ENCODE assay signal across 23 mouse cellular contexts in the genomic region with DNA sequence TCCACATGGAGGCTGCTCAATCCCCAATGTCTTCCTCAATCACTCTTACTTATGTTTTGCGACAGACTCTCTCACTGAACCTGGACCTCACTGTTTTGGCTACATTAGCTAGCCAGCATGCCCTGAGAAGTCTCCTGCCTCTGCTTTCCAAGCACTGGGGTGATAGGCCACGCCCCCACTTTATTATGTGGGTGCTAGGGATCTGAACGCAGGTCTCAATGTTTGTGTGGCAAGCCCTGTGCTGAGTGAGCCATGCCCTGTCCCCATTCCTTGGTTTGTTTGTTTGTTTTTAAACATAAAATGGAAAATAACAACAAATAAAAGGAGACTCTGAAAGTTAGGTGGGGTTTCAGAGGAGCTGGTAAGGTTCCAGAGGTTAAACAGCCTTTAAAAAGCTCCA. TPM values are rescaled to one million over a fixed set of nuclear protein-coding genes. Genes with fewer than 3 reads are reported as not detected.
DNase-seq lines count a peak whose midpoint lies in the region; ATAC-seq and TF ChIP-seq lines count a peak whose summit lies in the region.
"Had no signal": no experiment of that assay in that cellular context is flagged by ENCODE, and none has a peak within 500 bp of the region (broad histone marks: within the 10 kb centered on the region; RNA-seq: fewer than 3 reads in every experiment).

No protein-coding gene starts in this region.

- TF ChIP-seq POLR2A in cerebellum, adult 2 months (IDR thresholded peaks at IDR 0.05; ENCODE audit: borderline replicate concordance, insufficient read depth, low read length) = no peak

- DNase-seq in cerebellum, adult 2 months = peak in 1 of 2 experiments; percentile 23
- DNase-seq in cerebellum, adult 11-12 months = no peak
- peak; percentile 56 for DNase-seq in cerebellum, adult 9-11 months
- DNase-seq in cerebellum, postnatal 4 days (ENCODE audit: low spot score in 2 of 2) = no peak
- DNase-seq in heart, adult 11 months = peak; percentile 25
- DNase-seq in hindbrain, embryonic 14.5 days (ENCODE audit: low spot score) = no peak
- DNase-seq: adrenal gland, adult 8-10 months; adrenal gland, postnatal 14 days; adrenal gland, postnatal 36 days; B cell, adult 2 months; forebrain, postnatal 0 days had no signal

- H3K27me3 ChIP-seq in cerebellum, adult 2 months (ENCODE audit: control insufficient read depth, insufficient read depth, low read length) = no peaks in the 10 kb centered on the region
- H3K27me3 ChIP-seq in heart, embryonic 12.5 days (replicated peaks) = no peaks in the 10 kb centered on the region
- no peaks in the 10 kb centered on the region for H3K27me3 ChIP-seq in hindbrain, embryonic 14.5 days (ENCODE audit: control insufficient read depth, insufficient read depth, low read length)
- H3K27me3 ChIP-seq in hindbrain, embryonic 13.5 days = no peaks in the 10 kb centered on the region
- H3K27me3 ChIP-seq: CH12.LX; embryonic facial prominence, embryonic 12.5 days; forebrain, embryonic 13.5 days; forebrain, embryonic 15.5 days; Patski had no signal

- no peak for TF ChIP-seq CTCF in cerebellum, adult 2 months (IDR thresholded peaks at IDR 0.05; ENCODE audit: borderline replicate concordance, insufficient read depth, low read depth, low read length)

- no peak overlapping the region for H3K4me3 ChIP-seq in cerebellum, adult 2 months (replicated peaks; ENCODE audit: insufficient read depth, low read depth, low read length)
- H3K4me3 ChIP-seq in heart, embryonic 12.5 days = no peak overlapping the region
- no peak overlapping the region for H3K4me3 ChIP-seq in hindbrain, embryonic 14.5 days (replicated peaks; ENCODE audit: low read length)
- no peak overlapping the region for H3K4me3 ChIP-seq in hindbrain, embryonic 13.5 days
- H3K4me3 ChIP-seq: embryonic facial prominence, embryonic 10.5 days; embryonic facial prominence, embryonic 12.5 days; forebrain, embryonic 13.5 days; forebrain, embryonic 15.5 days had no signal

- H3K36me3 ChIP-seq in heart, embryonic 12.5 days = no peaks in the 10 kb centered on the region
- H3K36me3 ChIP-seq in hindbrain, embryonic 14.5 days (replicated peaks; ENCODE audit: control insufficient read depth, insufficient read depth) = no peaks in the 10 kb centered on the region
- no peaks in the 10 kb centered on the region for H3K36me3 ChIP-seq in hindbrain, embryonic 13.5 days
- H3K36me3 ChIP-seq: embryonic facial prominence, embryonic 10.5 days; embryonic facial prominence, embryonic 12.5 days; forebrain, embryonic 15.5 days; G1E had no signal

- no peak overlapping the region for H3K9ac ChIP-seq in heart, embryonic 12.5 days
- H3K9ac ChIP-seq in hindbrain, embryonic 14.5 days = no peak overlapping the region
- no peak overlapping the region for H3K9ac ChIP-seq in hindbrain, embryonic 13.5 days
- H3K9ac ChIP-seq: embryonic facial prominence, embryonic 12.5 days; forebrain, embryonic 13.5 days; forebrain, embryonic 15.5 days; forebrain, postnatal 0 days had no signal

- WGBS in cerebellum, adult 2 months = 79% methylated on average over 3 of the region's 3 CpGs
- 86% methylated on average over 3 of the region's 3 CpGs for WGBS in heart, embryonic 12.5 days
- WGBS in hindbrain, embryonic 14.5 days = 98% methylated on average over 3 of the region's 3 CpGs
- 82% methylated on average over 3 of the region's 3 CpGs for WGBS in hindbrain, embryonic 13.5 days

- peaks cover 44% of the 10 kb centered on the region for H3K4me1 ChIP-seq in cerebellum, adult 2 months (ENCODE audit: control insufficient read depth, insufficient read depth, low read length)
- no peaks in the 10 kb centered on the region for H3K4me1 ChIP-seq in heart, embryonic 12.5 days (replicated peaks)
- no peaks in the 10 kb centered on the region for H3K4me1 ChIP-seq in hindbrain, embryonic 14.5 days (replicated peaks; ENCODE audit: control insufficient read depth, insufficient read depth, low read length)
- H3K4me1 ChIP-seq in hindbrain, embryonic 13.5 days (replicated peaks) = 0 out of 2 replicates have a peak, but pooled peaks cover 8% of the 10 kb centered on the region
- H3K4me1 ChIP-seq: embryonic facial prominence, embryonic 12.5 days; forebrain, embryonic 13.5 days; forebrain, embryonic 15.5 days had no signal

- no peak overlapping the region for H3K4me2 ChIP-seq in heart, embryonic 12.5 days
- H3K4me2 ChIP-seq in hindbrain, embryonic 14.5 days (replicated peaks) = no peak overlapping the region
- no peak overlapping the region for H3K4me2 ChIP-seq in hindbrain, embryonic 13.5 days
- H3K4me2 ChIP-seq: embryonic facial prominence, embryonic 12.5 days; forebrain, embryonic 13.5 days; forebrain, embryonic 15.5 days had no signal

- no peak for ATAC-seq in heart, embryonic 12.5 days (ENCODE audit: insufficient number of reproducible peaks, low FRiP score)
- no peak for ATAC-seq in hindbrain, embryonic 14.5 days (ENCODE audit: low FRiP score)
- no peak for ATAC-seq in hindbrain, embryonic 13.5 days (ENCODE audit: low FRiP score)
- ATAC-seq: activated CD4-positive, CD25-positive, alpha-beta regulatory T cell, adult 4 months; CD4-positive, CD25-positive, alpha-beta regulatory T cell, adult 4 months; forebrain, embryonic 13.5 days; forebrain, embryonic 15.5 days; forebrain, postnatal 0 days; Patski had no signal

- H3K9me3 ChIP-seq in heart, embryonic 12.5 days (replicated peaks) = peaks cover 2% of the 10 kb centered on the region; the same call in 1 of the 2 replicates
- H3K9me3 ChIP-seq in hindbrain, embryonic 14.5 days (ENCODE audit: control insufficient read depth, low read length) = no peaks in the 10 kb centered on the region
- H3K9me3 ChIP-seq in hindbrain, embryonic 13.5 days = no peaks in the 10 kb centered on the region
- H3K9me3 ChIP-seq: embryonic facial prominence, embryonic 10.5 days; embryonic facial prominence, embryonic 12.5 days; forebrain, embryonic 13.5 days; forebrain, embryonic 15.5 days; G1E had no signal

- H3K27ac ChIP-seq in cerebellum, adult 2 months (ENCODE audit: insufficient read depth, low read length) = peak overlapping the region; percentile 27
- H3K27ac ChIP-seq in heart, embryonic 12.5 days (ENCODE audit: poor library complexity, severe bottlenecking) = no peak overlapping the region
- 0 out of 2 replicates have a peak overlapping the region, but pooled peaks have one; percentile 9 for H3K27ac ChIP-seq in hindbrain, embryonic 14.5 days
- no peak overlapping the region for H3K27ac ChIP-seq in hindbrain, embryonic 13.5 days
- H3K27ac ChIP-seq: embryonic facial prominence, embryonic 10.5 days; embryonic facial prominence, embryonic 12.5 days; forebrain, embryonic 13.5 days; forebrain, embryonic 15.5 days had no signal

RNA-seq across cellular contexts. Expression of gene Lipc, which starts 7.4 kb away (rescaled TPM):
- polyA plus RNA-seq in cerebellum, adult 2 months (2012; rRNA removed) = 0.08 TPM in 1 of 2 replicates, not detected in the other
- 0.22 and 1.00 TPM in 2 replicates for polyA plus RNA-seq in heart, embryonic 12.5 days (2016; fragmentation: Nextera tagmentation; extraction: Ambion mirVana)
- polyA plus RNA-seq in hindbrain, embryonic 14.5 days (2014; fragmentation: Nextera tagmentation; extraction: Ambion mirVana) = 0.11 and 0.12 TPM in 2 replicates
- polyA plus RNA-seq in hindbrain, embryonic 13.5 days (2015; fragmentation: Nextera tagmentation; extraction: Ambion mirVana) = not detected in 2 replicates
- polyA plus RNA-seq: CD4-positive, CD25-positive, alpha-beta regulatory T cell, adult 4 months; embryonic facial prominence, embryonic 10.5 days; embryonic facial prominence, embryonic 12.5 days; forebrain, embryonic 11.5 days; forebrain, embryonic 13.5 days; forebrain, embryonic 15.5 days; G1E had no signal

Comparison
In these comparisons a context has a peak if more than half of its experiments do, and no peak if none do; other contexts are left out.
1. DNase-seq: peak in cerebellum, adult 9-11 months (single experiment) and heart, adult 11 months (single experiment); none in cerebellum, adult 11-12 months (single experiment), cerebellum, postnatal 4 days (0 of 2) and hindbrain, embryonic 14.5 days (single experiment).
2. H3K27ac ChIP-seq: peak in cerebellum, adult 2 months (single experiment) and hindbrain, embryonic 14.5 days (single experiment); none in heart, embryonic 12.5 days (single experiment) and hindbrain, embryonic 13.5 days (single experiment).